Mouse (Mus musculus) stomach, embryonic 15.5 days (tissue): ENCODE results near the gene Cmya5. TPM values are rescaled to one million over a fixed set of nuclear protein-coding genes. Genes with fewer than 3 reads are reported as not detected.

Experiments
- ATAC-seq: fragments of 200-750 bp; cut with Nextera tagmentation; 2 replicates; pipeline ENCODE4 v1.8.0; 2017; ENCODE audit warnings: low read depth, moderate number of reproducible peaks, moderate TSS enrichment; ENCODE audit not compliant: insufficient read depth, low FRiP score
- H3K27ac ChIP-seq: fragments of 300-500 bp; sonication (generic); 2 replicates; pipeline ENCODE4 v1.5.1; 2015; ENCODE audit warnings: mild to moderate bottlenecking, inconsistent platforms
- H3K27me3 ChIP-seq: fragments of 300-500 bp; sonication (generic); replicated peaks from 2 replicates; pipeline ENCODE4 v1.6.1; 2015; ENCODE audit warnings: inconsistent platforms
- H3K36me3 ChIP-seq: fragments of 300-500 bp; sonication (generic); 2 replicates; pipeline ENCODE4 v1.6.1; 2015; ENCODE audit warnings: inconsistent platforms
- H3K4me1 ChIP-seq: fragments of 300-500 bp; sonication (generic); 2 replicates; pipeline ENCODE4 v1.6.1; 2015; ENCODE audit warnings: inconsistent platforms
- H3K4me2 ChIP-seq: fragments of 300-500 bp; sonication (generic); 2 replicates; pipeline ENCODE4 v1.6.1; 2015; ENCODE audit warnings: mild to moderate bottlenecking, inconsistent platforms
- H3K4me3 ChIP-seq: fragments of 300-500 bp; sonication (generic); replicated peaks from 2 replicates; pipeline ENCODE4 v1.5.1; 2015; ENCODE audit warnings: inconsistent platforms
- H3K9ac ChIP-seq: fragments of 300-500 bp; sonication (generic); 2 replicates; pipeline ENCODE4 v1.6.1; 2015; ENCODE audit warnings: inconsistent platforms
- H3K9me3 ChIP-seq: fragments of 300-500 bp; sonication (generic); 2 replicates; pipeline ENCODE4 v1.6.1; 2016; ENCODE audit warnings: inconsistent platforms
- WGBS: fragments of 180-500 bp; shearing (Covaris S2); methylation state at CpG from one replicate; pipeline ENCODE4 v1.1.7; 2015; 5-methylcytosine and 5-hydroxymethylcytosine counted together
- polyA plus RNA-seq: library from polyadenylated mRNA; unstranded; fragments of >200 nt; fragmentation: Nextera tagmentation; extraction: Ambion mirVana; gene quantifications from 2 replicates; pipeline ENCODE4 v1.2.1, GENCODE M21; 2015

The Cmya5 gene
- polyA plus RNA-seq, 1 experiment from 2014 or later, result 0.13 TPM

DNA sequence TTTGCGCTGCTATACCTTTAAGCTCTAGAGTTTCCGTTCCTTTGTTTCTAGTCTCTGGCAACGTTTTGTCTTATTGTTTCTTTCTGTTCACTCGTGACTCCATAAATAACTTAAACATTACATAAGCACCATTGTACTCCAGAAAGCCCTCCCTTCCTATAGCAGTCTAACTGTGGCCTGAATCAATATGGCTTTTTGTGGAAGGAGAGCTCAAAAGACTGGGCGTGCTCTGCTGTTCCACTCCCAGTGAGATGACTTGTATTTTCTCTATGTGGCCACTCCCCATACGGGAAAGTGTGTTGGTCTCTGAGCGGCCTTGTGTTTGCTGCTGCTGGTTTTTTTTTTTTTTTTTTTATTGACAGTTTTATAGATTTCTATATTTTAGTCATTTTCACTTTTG is 27.3 kb downstream of the Cmya5 start:
- no peaks in the 10 kb centered on the region for H3K27me3 ChIP-seq
- ATAC-seq, result no peak
- H3K4me1 ChIP-seq, result no peaks in the 10 kb centered on the region
- H3K36me3 ChIP-seq, result no peaks in the 10 kb centered on the region
- H3K9me3 ChIP-seq, result no peaks in the 10 kb centered on the region
- H3K27ac ChIP-seq, result no peak overlapping the region
- WGBS, result 53% methylated on average over 7 of the region's 7 CpGs
- H3K4me2 ChIP-seq, result no peak overlapping the region
- no peak overlapping the region for H3K4me3 ChIP-seq
- no peak overlapping the region for H3K9ac ChIP-seq

DNA sequence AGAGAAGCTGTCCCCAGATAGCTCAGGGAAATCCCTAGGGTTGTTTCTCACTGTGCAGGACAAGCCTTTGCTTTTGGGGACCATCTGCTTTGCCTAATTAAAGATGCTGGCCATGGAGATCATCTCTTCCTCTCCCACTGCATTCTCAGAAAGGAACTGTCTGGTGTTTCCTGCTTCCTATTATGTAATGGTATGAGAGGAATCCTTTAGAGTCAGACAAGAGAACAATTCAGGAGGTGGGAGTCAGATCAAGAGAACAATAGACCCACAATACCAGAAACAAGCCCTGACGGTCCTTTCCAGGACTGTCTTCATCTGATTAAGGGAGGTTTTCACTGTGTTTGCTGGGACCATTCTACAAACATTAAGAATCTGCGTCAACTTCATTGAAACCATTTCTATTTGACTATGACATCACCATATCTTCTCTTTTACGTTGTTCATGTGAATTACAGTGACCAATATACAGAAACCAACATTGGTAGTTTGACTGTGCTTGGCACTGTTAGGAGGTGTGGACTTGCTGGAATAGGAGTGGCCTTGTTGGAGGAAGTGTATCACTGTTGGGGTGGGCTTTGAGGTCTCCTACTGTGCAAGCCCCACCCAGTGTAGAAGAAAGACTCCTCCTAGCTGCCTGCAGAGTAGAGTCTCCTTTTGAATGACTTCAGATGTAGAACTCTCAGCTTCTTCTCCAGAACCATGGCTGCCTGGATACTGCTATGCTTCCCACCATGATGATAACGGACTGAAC is 42.0 kb downstream of the Cmya5 start:
- no peak overlapping the region for H3K4me3 ChIP-seq
- no peaks in the 10 kb centered on the region for H3K4me1 ChIP-seq
- 70% methylated on average over 4 of the region's 4 CpGs for WGBS
- no peak overlapping the region for H3K4me2 ChIP-seq
- H3K27me3 ChIP-seq, result no peaks in the 10 kb centered on the region
- no peak overlapping the region for H3K9ac ChIP-seq
- no peak for ATAC-seq
- H3K27ac ChIP-seq, result no peak overlapping the region
- H3K36me3 ChIP-seq, result no peaks in the 10 kb centered on the region
- H3K9me3 ChIP-seq, result no peaks in the 10 kb centered on the region

GRCm38 (mm10) chr13:93098596-93098995 is 45.9 kb downstream of the Cmya5 start:
- no peaks in the 10 kb centered on the region for H3K9me3 ChIP-seq
- no peaks in the 10 kb centered on the region for H3K36me3 ChIP-seq
- H3K4me3 ChIP-seq, result no peak overlapping the region
- no peak for ATAC-seq
- H3K27me3 ChIP-seq, result no peaks in the 10 kb centered on the region
- WGBS, result 83% methylated on average over 3 of the region's 3 CpGs
- no peaks in the 10 kb centered on the region for H3K4me1 ChIP-seq
- no peak overlapping the region for H3K27ac ChIP-seq
- H3K9ac ChIP-seq, result no peak overlapping the region
- H3K4me2 ChIP-seq, result no peak overlapping the region

GRCm38 (mm10) chr13:93096643-93097042 is 47.9 kb downstream of the Cmya5 start:
- Histone ChIP-seq H3K9me3 (no peaks in the 10 kb centered on the region), H3K4me2 (no peak overlapping the region), H3K27ac (no peak overlapping the region), H3K36me3 (no peaks in the 10 kb centered on the region), H3K4me1 (no peaks in the 10 kb centered on the region), H3K4me3 (no peak overlapping the region), H3K27me3 (no peaks in the 10 kb centered on the region), H3K9ac (no peak overlapping the region)
- ATAC-seq, result no peak
- WGBS, result 86% methylated on average over 6 of the region's 6 CpGs

DNA sequence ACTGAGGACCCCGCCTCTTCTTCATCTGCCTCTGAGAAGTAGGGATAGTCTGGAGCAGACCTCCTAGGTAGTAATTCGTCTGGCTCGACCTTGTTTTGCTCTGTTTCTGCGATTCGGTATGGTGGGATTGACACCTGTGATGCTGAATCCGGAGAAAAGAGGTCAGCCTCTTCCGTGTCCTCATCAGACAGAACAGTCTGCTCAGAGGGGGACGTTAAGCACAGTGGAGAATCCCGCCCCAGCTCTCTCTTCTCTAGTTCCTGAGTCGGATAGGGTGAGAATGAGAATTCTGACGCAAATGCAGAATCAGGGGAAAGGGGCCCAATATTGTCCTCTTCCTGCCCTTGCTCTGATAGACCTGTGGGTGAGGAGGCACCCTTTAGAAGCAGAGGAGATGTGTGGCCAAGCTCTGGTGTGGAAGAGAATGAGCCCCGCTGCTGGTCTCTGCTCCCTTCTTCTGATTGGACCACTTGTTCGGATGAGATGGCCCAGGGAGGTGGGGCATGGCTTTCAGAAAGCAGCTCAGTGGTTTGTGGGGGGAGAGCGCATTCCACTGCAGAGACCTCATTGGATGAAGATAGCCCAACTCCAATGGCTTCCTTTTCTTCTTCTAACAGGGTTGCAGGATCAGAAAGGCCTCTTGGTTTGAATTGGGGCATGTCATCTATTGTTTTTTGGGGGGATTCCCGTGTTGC is 49.3 kb downstream of the Cmya5 start:
- no peaks in the 10 kb centered on the region for H3K27me3 ChIP-seq
- H3K9ac ChIP-seq, result no peak overlapping the region
- H3K27ac ChIP-seq, result no peak overlapping the region
- H3K4me2 ChIP-seq, result no peak overlapping the region
- no peak for ATAC-seq
- H3K36me3 ChIP-seq, result no peaks in the 10 kb centered on the region
- H3K9me3 ChIP-seq, result no peaks in the 10 kb centered on the region
- H3K4me3 ChIP-seq, result no peak overlapping the region
- WGBS, result 89% methylated on average over 15 of the region's 15 CpGs
- no peaks in the 10 kb centered on the region for H3K4me1 ChIP-seq

DNA sequence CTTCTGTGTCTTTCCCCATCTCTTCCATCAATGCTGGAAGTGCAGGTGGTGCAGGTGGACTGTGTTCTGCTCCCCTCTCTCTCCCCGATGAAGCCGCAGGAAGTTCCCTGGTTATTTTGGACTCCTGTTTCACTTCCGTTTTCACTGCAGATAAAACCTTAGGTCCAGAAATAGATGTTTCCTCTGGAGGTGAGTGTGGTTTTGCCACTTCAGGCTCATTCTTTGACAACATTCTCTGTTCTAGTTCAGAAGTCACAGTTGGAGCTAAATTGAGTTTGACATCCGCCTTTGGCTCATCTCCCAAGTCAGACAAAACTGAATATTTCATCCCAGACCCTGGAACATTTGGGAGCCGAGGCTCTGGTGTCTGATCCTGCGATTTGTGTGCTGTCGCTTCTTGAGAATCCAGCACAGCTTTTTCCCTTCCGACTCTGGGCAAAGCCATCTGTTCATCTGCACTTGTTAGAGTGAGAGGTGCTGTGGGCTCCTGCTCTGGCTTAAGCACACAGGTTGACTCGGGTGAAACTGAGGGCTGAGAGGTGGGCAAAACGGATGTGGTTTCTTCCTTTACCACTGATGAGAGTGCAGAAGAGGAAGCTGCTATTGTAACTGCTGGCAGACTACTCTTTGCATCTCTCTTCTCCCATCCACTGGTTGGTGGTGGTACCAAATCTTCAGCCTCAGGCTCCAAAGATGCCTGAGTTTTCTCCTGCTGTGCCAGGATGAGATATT is 50.2 kb downstream of the Cmya5 start:
- WGBS, result 70% methylated on average over 10 of the region's 10 CpGs
- Histone ChIP-seq H3K36me3 (no peaks in the 10 kb centered on the region), H3K9me3 (no peaks in the 10 kb centered on the region), H3K4me3 (no peak overlapping the region), H3K4me1 (no peaks in the 10 kb centered on the region), H3K4me2 (no peak overlapping the region), H3K9ac (no peak overlapping the region), H3K27ac (no peak overlapping the region), H3K27me3 (no peaks in the 10 kb centered on the region)
- no peak for ATAC-seq

DNA sequence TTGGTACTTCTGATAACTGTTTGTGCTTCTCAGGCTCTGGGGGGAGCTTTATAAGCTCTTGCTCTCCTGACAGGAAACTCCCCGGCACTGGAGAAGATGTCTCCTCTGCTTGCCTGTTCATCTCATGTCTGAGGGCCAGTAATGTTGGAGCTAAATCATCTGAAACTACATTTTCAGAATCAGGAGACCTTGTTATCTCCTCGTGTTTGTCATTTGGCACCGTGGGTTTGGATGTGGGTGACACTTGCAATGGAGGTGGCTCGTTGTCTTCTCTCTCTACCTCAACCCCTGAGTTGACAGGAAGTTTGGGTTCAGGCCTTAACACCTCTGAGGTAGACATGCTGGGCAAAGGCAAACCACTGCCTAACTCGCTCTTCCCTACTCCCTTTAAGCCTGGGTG is 50.8 kb downstream of the Cmya5 start:
- H3K4me1 ChIP-seq, result no peaks in the 10 kb centered on the region
- WGBS, result 72% methylated on average over 5 of the region's 5 CpGs
- H3K36me3 ChIP-seq, result no peaks in the 10 kb centered on the region
- no peak overlapping the region for H3K4me3 ChIP-seq
- H3K4me2 ChIP-seq, result no peak overlapping the region
- no peaks in the 10 kb centered on the region for H3K27me3 ChIP-seq
- H3K9ac ChIP-seq, result no peak overlapping the region
- H3K9me3 ChIP-seq, result no peaks in the 10 kb centered on the region
- ATAC-seq, result no peak
- no peak overlapping the region for H3K27ac ChIP-seq

GRCm38 (mm10) chr13:93092916-93093429 is 51.6 kb downstream of the Cmya5 start:
- ATAC-seq, result no peak
- Histone ChIP-seq H3K9ac (no peak overlapping the region), H3K4me1 (no peaks in the 10 kb centered on the region), H3K4me3 (no peak overlapping the region), H3K9me3 (no peaks in the 10 kb centered on the region), H3K36me3 (no peaks in the 10 kb centered on the region), H3K4me2 (no peak overlapping the region), H3K27ac (no peak overlapping the region), H3K27me3 (no peaks in the 10 kb centered on the region)
- 66% methylated on average over 2 of the region's 2 CpGs for WGBS

GRCm38 (mm10) chr13:93091866-93092455 is 52.6 kb downstream of the Cmya5 start:
- WGBS, result 85% methylated on average over 10 of the region's 10 CpGs
- Histone ChIP-seq H3K27me3 (no peaks in the 10 kb centered on the region), H3K27ac (no peak overlapping the region), H3K9me3 (no peaks in the 10 kb centered on the region), H3K9ac (no peak overlapping the region), H3K36me3 (no peaks in the 10 kb centered on the region), H3K4me2 (no peak overlapping the region), H3K4me1 (no peaks in the 10 kb centered on the region), H3K4me3 (no peak overlapping the region)
- no peak for ATAC-seq

DNA sequence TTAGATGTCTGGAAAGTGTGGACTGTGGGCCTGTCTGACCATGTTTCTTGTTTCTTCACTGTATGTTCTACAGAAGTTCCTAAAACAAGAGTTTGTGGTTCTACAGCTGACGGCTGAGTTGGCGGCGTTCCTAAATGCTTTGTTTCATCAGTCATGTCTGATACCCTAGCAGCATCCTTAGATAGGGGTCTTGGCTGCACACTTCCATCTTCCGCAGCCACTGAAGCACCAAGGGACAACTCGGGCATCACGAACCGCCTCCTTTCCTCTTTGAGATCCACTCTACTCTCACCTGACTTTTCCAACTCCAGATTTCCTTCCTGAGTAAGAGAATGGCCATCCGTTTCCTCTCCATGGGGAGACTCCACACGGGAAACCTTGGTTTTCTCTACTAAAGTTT is 53.3 kb downstream of the Cmya5 start:
- no peaks in the 10 kb centered on the region for H3K9me3 ChIP-seq
- H3K4me1 ChIP-seq, result no peaks in the 10 kb centered on the region
- H3K4me2 ChIP-seq, result no peak overlapping the region
- H3K27me3 ChIP-seq, result no peaks in the 10 kb centered on the region
- no peaks in the 10 kb centered on the region for H3K36me3 ChIP-seq
- no peak for ATAC-seq
- WGBS, result 88% methylated on average over 9 of the region's 9 CpGs
- no peak overlapping the region for H3K9ac ChIP-seq
- no peak overlapping the region for H3K27ac ChIP-seq
- H3K4me3 ChIP-seq, result no peak overlapping the region

DNA sequence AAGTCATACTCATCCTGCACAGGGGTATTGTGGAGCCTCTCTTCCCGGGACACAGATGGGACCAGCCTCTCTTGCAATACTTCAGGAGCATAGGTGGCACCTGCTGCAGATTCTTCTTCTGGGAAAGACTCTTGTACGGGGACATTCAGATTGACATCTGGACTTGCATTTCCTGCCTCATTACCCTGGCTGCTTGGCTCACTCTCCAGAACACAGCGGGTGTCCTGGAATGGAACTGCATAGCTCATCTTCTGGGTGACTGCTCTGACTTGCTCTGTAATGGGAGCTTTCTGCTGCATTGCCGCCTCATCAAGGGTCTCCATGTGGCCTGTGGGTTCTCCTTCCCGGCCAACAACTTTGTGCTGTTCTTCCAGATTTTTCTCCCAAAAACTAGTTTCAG is 55.0 kb downstream of the Cmya5 start:
- no peak overlapping the region for H3K4me3 ChIP-seq
- H3K36me3 ChIP-seq, result no peaks in the 10 kb centered on the region
- H3K27ac ChIP-seq, result no peak overlapping the region
- ATAC-seq, result no peak
- H3K9me3 ChIP-seq, result no peaks in the 10 kb centered on the region
- no peaks in the 10 kb centered on the region for H3K27me3 ChIP-seq
- H3K4me1 ChIP-seq, result no peaks in the 10 kb centered on the region
- 75% methylated on average over 5 of the region's 5 CpGs for WGBS
- no peak overlapping the region for H3K4me2 ChIP-seq
- H3K9ac ChIP-seq, result no peak overlapping the region

DNA sequence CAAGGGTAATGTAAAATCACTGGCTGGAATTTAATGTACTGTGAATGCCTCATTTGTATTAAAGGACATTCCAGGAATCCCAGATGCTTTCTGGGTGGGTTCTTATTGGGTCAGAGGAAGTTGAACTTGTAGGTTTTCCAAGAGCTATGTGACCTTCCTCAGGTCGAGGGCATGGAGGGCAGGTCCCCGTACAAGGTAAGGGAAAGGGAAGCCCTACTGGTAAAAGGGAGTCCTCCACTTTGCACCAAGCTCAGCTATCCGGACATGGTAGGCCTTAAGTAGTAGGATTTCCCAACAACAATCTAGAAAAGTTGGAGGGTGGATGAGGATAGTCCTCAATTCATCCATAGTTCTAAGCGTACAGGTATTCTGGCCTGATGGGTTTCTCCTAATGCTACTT is 58.8 kb downstream of the Cmya5 start:
- Histone ChIP-seq H3K9me3 (no peaks in the 10 kb centered on the region), H3K9ac (no peak overlapping the region), H3K4me1 (no peaks in the 10 kb centered on the region), H3K36me3 (no peaks in the 10 kb centered on the region), H3K27ac (no peak overlapping the region), H3K27me3 (no peaks in the 10 kb centered on the region), H3K4me2 (no peak overlapping the region), H3K4me3 (no peak overlapping the region)
- no peak for ATAC-seq
- WGBS, result 88% methylated on average over 4 of the region's 4 CpGs
